Mouse (Mus musculus) thymus, adult 2 months (tissue): ENCODE results near the gene Fer.

Source experiments
- CTCF ChIP-seq: fragments of 200-500 bp; IDR thresholded peaks from 2 replicates; pipeline ENCODE4 v1.5.1; 2012; ENCODE audit warnings: mild to moderate bottlenecking, control low read depth, low read length, moderate library complexity, borderline replicate concordance; ENCODE audit not compliant: control insufficient read depth, poor library complexity, insufficient read depth; ENCODE audit errors: extremely low read depth
- POLR2A ChIP-seq: fragments of 200-500 bp; IDR thresholded peaks from 2 replicates; pipeline ENCODE4 v1.6.1; 2012; ENCODE audit warnings: mild to moderate bottlenecking, low read length, control low read depth, moderate library complexity; ENCODE audit not compliant: control insufficient read depth, poor library complexity, insufficient read depth; ENCODE audit errors: extremely low read depth

GRCm38 (mm10) chr17:63991160-63991559 is 128.3 kb downstream of the Fer start:
- TF ChIP-seq POLR2A (no peak), CTCF (no peak)
